Mouse (Mus musculus): ENCODE measurements at regions not wholly inside any gene's neighbourhood (a gene's known extent, or its start where the extent isn't known, plus 50 kb on each side); places are given as distances from the start of the nearest gene placed in this dataset.

DNA sequence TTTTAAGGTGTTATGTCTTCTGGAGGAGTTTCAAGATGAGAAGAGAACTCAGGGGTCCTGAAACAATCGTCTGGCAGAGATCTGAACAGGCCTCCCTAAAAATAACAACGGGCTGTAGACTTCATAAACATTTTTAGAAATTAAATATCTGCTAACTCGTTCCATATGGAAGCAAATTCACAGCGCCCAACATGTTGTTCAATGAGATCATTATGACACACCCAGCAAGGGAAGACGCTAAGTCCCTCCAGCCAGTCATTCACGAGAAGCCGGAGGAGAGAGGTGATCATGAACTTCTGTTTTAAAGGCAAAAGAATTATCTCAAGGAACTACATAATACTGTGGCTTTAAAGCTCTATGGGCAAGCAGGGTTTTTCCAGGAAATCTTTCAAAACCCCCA is 334.8 kb downstream of the Efna5 start:
- Histone ChIP-seq H3K27me3 (ENCODE audit: control insufficient read depth, insufficient read depth, low read length, poor library complexity, severe bottlenecking) (no peaks in the 10 kb centered on the region), H3K36me3 (ENCODE audit: control insufficient read depth, insufficient read depth, low read length, poor library complexity, severe bottlenecking) (no peaks in the 10 kb centered on the region)
- no peak for DNase-seq (ENCODE audit: low read depth, low spot score)

DNA sequence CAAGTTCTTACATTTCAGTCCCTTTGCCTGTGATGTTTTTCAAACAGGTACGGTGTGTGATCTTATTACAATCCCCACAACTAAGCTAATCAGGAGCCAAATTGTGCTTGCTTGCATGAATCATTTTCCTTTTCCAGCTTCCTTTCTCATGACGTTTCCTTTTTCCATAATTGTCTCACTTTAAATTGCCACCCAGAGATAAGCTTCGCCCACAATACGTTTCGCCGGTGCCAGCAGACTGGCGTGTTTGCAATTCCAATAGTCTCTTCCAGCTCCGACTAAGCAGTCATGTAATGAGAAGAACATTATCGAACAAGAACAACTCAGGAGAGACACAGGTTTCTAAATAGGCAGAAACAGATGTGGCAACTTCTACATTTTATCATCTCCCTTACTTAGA is 335.8 kb downstream of the Efna5 start:
- DNase-seq (ENCODE audit: low read depth, low spot score): no peak
- no peaks in the 10 kb centered on the region for H3K27me3 ChIP-seq (ENCODE audit: control insufficient read depth, insufficient read depth, low read length, poor library complexity, severe bottlenecking)
- H3K36me3 ChIP-seq (ENCODE audit: control insufficient read depth, insufficient read depth, low read length, poor library complexity, severe bottlenecking): no peaks in the 10 kb centered on the region

DNA sequence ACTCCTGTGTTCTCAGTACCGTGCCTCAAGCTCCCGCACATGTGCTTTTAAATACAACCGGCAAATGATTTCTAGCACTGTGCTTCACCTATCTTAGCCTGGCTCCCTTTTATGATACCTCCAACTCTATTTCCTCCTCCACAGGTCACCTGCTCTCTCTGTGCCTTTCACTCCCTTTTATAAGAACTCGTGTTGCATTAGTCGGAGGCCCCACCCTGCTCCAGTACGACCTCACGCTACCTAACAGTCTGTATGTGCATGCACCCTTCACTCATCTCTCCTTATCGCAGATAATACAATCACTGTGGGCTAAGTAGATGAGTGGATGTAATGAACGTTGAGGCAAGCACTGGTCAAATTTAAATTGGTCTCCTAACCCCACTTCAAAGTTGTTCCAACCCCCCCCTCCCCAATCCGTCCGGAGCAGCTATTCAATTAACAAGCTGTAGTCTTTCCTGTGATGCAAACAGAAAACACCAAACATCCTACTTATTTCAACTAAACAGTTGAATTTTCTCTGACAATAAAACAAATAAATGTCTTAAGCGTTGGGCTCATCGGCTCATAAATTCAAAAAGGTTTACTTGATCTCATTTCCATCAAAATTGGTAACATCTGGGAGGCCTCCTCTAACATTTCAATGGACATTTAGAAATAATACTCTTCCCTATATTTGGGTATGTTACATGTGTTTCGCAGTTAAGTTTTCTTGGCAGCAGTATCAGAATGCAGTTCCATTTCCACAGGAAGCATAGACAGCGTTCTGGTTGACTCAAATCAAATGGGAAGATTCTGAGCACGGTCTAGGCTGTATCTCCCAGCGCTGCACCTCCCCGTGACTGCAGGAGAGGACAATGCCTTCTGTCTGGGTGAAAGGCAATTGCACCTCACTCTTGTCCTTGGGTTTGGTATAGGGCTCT is 337.8 kb downstream of the Efna5 start:
- no peaks in the 10 kb centered on the region for H3K27me3 ChIP-seq (ENCODE audit: control insufficient read depth, insufficient read depth, low read length, poor library complexity, severe bottlenecking)
- H3K36me3 ChIP-seq (ENCODE audit: control insufficient read depth, insufficient read depth, low read length, poor library complexity, severe bottlenecking): no peaks in the 10 kb centered on the region
- no peak for DNase-seq (ENCODE audit: low read depth, low spot score)

- Histone ChIP-seq H3K27me3 (ENCODE audit: control insufficient read depth, insufficient read depth, low read length, poor library complexity, severe bottlenecking) (no peaks in the 10 kb centered on the region), H3K36me3 (ENCODE audit: control insufficient read depth, insufficient read depth, low read length, poor library complexity, severe bottlenecking) (no peaks in the 10 kb centered on the region)
- no peak for DNase-seq (ENCODE audit: low read depth, low spot score)
Measured at GRCm38 (mm10) chr17:62529911-62530310, 351.2 kb downstream of the Efna5 start.

GRCm38 (mm10) chr17:62527556-62527955 is 353.6 kb downstream of the Efna5 start:
- Histone ChIP-seq H3K36me3 (ENCODE audit: control insufficient read depth, insufficient read depth, low read length, poor library complexity, severe bottlenecking) (no peaks in the 10 kb centered on the region), H3K27me3 (ENCODE audit: control insufficient read depth, insufficient read depth, low read length, poor library complexity, severe bottlenecking) (no peaks in the 10 kb centered on the region)

GRCm38 (mm10) chr17:62513635-62514034 is 367.5 kb downstream of the Efna5 start:
- H3K36me3 ChIP-seq (ENCODE audit: control insufficient read depth, insufficient read depth, low read length, poor library complexity, severe bottlenecking): no peaks in the 10 kb centered on the region
- no peak for DNase-seq (ENCODE audit: low read depth, low spot score)

More at GRCm38 (mm10) chr17:62527556-62527955, 353.6 kb downstream of the Efna5 start:
- no peak for DNase-seq (ENCODE audit: low read depth, low spot score)

DNA sequence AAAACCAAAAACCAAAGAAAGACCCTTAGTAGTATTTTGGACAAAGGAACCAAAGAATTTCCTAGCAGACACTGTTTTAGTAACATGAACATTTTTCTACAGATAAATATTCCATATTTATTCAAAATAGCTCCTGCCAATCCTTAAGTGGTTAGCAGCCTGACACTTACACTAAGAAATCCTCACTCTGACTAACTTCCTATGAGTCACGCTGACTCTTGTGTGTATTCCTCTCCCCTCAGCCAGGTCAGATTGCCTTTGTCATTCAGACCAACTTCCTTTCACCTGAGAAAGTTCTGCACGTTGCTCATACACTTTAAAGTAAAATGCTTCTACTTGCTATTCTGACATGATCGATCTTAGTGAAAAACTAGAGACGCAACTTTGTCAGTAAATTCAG is 370.9 kb downstream of the Efna5 start:
- no peaks in the 10 kb centered on the region for H3K27me3 ChIP-seq (ENCODE audit: control insufficient read depth, insufficient read depth, low read length, poor library complexity, severe bottlenecking)
- no peaks in the 10 kb centered on the region for H3K36me3 ChIP-seq (ENCODE audit: control insufficient read depth, insufficient read depth, low read length, poor library complexity, severe bottlenecking)
- no peak for DNase-seq (ENCODE audit: low read depth, low spot score)

More at GRCm38 (mm10) chr17:62513635-62514034, 367.5 kb downstream of the Efna5 start:
- no peaks in the 10 kb centered on the region for H3K27me3 ChIP-seq (ENCODE audit: control insufficient read depth, insufficient read depth, low read length, poor library complexity, severe bottlenecking)

GRCm38 (mm10) chr17:62507766-62508485 is 373.2 kb downstream of the Efna5 start:
- Histone ChIP-seq H3K27me3 (ENCODE audit: control insufficient read depth, insufficient read depth, low read length, poor library complexity, severe bottlenecking) (no peaks in the 10 kb centered on the region), H3K36me3 (ENCODE audit: control insufficient read depth, insufficient read depth, low read length, poor library complexity, severe bottlenecking) (no peaks in the 10 kb centered on the region)
- DNase-seq (ENCODE audit: low read depth, low spot score): no peak

GRCm38 (mm10) chr17:62504691-62505090 is 376.4 kb downstream of the Efna5 start:
- no peaks in the 10 kb centered on the region for H3K27me3 ChIP-seq (ENCODE audit: control insufficient read depth, insufficient read depth, low read length, poor library complexity, severe bottlenecking)
- DNase-seq (ENCODE audit: low read depth, low spot score): no peak
- no peaks in the 10 kb centered on the region for H3K36me3 ChIP-seq (ENCODE audit: control insufficient read depth, insufficient read depth, low read length, poor library complexity, severe bottlenecking)

DNA sequence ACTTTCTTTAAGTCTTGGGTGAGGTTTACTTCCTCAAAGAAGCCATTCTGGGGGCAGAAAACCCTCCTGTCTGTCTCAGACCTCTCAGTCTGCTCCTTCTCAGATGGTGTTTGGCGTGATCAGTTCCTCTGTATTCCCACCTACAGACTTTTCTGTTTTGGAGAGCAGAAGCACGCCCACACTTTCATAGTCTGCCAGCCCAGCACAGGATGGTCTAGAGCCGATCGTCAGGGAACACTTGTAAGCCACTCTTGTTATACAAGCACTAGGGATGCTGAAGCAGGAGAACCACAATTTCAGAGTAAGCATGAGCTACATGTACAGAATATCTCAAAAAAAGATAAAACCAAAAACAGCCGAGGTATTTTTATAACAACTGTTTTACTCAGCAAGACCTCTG is 410.4 kb downstream of the Efna5 start:
- no peaks in the 10 kb centered on the region for H3K36me3 ChIP-seq (ENCODE audit: control insufficient read depth, insufficient read depth, low read length, poor library complexity, severe bottlenecking)
- no peaks in the 10 kb centered on the region for H3K27me3 ChIP-seq (ENCODE audit: control insufficient read depth, insufficient read depth, low read length, poor library complexity, severe bottlenecking)
- no peak for DNase-seq (ENCODE audit: low read depth, low spot score)

DNA sequence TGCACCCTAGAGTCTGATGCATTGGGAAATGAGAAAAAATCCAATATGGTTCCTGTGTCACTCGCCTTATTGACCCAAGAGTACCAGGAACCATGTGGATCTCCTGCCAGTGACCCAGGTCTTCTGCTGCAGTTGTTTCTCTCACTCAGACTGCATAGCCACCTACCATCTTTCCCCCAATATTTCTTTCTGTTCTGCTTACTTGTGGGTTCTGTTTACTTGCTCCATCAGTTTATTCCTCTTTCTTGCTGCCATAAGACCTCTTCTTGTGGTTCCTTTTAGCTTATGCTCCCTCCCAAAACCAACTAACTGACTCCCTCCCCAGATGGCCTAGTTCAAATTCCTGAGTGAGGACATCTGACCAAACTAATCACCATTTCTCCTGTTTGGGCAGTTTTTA is 411.8 kb downstream of the Efna5 start:
- Histone ChIP-seq H3K27me3 (ENCODE audit: control insufficient read depth, insufficient read depth, low read length, poor library complexity, severe bottlenecking) (no peaks in the 10 kb centered on the region), H3K36me3 (ENCODE audit: control insufficient read depth, insufficient read depth, low read length, poor library complexity, severe bottlenecking) (no peaks in the 10 kb centered on the region)
- no peak for DNase-seq (ENCODE audit: low read depth, low spot score)

- DNase-seq (ENCODE audit: low read depth, low spot score): no peak
Measured at GRCm38 (mm10) chr17:62468859-62469258, 412.3 kb downstream of the Efna5 start.

GRCm38 (mm10) chr17:62467072-62467471 is 414.0 kb downstream of the Efna5 start:
- no peak for DNase-seq (ENCODE audit: low read depth, low spot score)

More at GRCm38 (mm10) chr17:62468859-62469258, 412.3 kb downstream of the Efna5 start:
- Histone ChIP-seq H3K27me3 (ENCODE audit: control insufficient read depth, insufficient read depth, low read length, poor library complexity, severe bottlenecking) (no peaks in the 10 kb centered on the region), H3K36me3 (ENCODE audit: control insufficient read depth, insufficient read depth, low read length, poor library complexity, severe bottlenecking) (no peaks in the 10 kb centered on the region)

GRCm38 (mm10) chr17:62464994-62465393 is 416.1 kb downstream of the Efna5 start:
- DNase-seq (ENCODE audit: low read depth, low spot score): no peak
- H3K36me3 ChIP-seq (ENCODE audit: control insufficient read depth, insufficient read depth, low read length, poor library complexity, severe bottlenecking): no peaks in the 10 kb centered on the region
- no peaks in the 10 kb centered on the region for H3K27me3 ChIP-seq (ENCODE audit: control insufficient read depth, insufficient read depth, low read length, poor library complexity, severe bottlenecking)

More at GRCm38 (mm10) chr17:62467072-62467471, 414.0 kb downstream of the Efna5 start:
- Histone ChIP-seq H3K36me3 (ENCODE audit: control insufficient read depth, insufficient read depth, low read length, poor library complexity, severe bottlenecking) (no peaks in the 10 kb centered on the region), H3K27me3 (ENCODE audit: control insufficient read depth, insufficient read depth, low read length, poor library complexity, severe bottlenecking) (no peaks in the 10 kb centered on the region)

GRCm38 (mm10) chr17:62464228-62464627 is 416.9 kb downstream of the Efna5 start:
- no peaks in the 10 kb centered on the region for H3K36me3 ChIP-seq (ENCODE audit: control insufficient read depth, insufficient read depth, low read length, poor library complexity, severe bottlenecking)
- no peaks in the 10 kb centered on the region for H3K27me3 ChIP-seq (ENCODE audit: control insufficient read depth, insufficient read depth, low read length, poor library complexity, severe bottlenecking)
- no peak for DNase-seq (ENCODE audit: low read depth, low spot score)

Measured in splenic B cell, adult 2 months (primary cell).